Mouse (Mus musculus): ENCODE measurements at regions not wholly inside any gene's neighbourhood (a gene's known extent, or its start where the extent isn't known, plus 50 kb on each side); places are given as distances from the start of the nearest gene placed in this dataset.

GRCm38 (mm10) chr13:35229601-35230000 lies 202.7 kb upstream of the Eci2 start:
- no peaks in the 10 kb centered on the region for H3K36me3 ChIP-seq (replicated peaks; ENCODE audit: insufficient read depth, low read length)
- no peak overlapping the region for H3K4me2 ChIP-seq (ENCODE audit: low read depth, low read length)
- no peak overlapping the region for H3K4me3 ChIP-seq (ENCODE audit: low read depth, low read length)
- DNase-seq, result no peak
- ATAC-seq, result no peak
- no peaks in the 10 kb centered on the region for H3K4me1 ChIP-seq (ENCODE audit: insufficient read depth)
- WGBS (ENCODE audit: insufficient replicate concordance), result 46% methylated on average over 2 of the region's 2 CpGs
- no peaks in the 10 kb centered on the region for H3K27me3 ChIP-seq (ENCODE audit: insufficient read depth, low read length)
- no peak overlapping the region for H3K27ac ChIP-seq (ENCODE audit: low read depth)
- no peaks in the 10 kb centered on the region for H3K9me3 ChIP-seq (ENCODE audit: low read length)
- TF ChIP-seq EP300 (IDR thresholded peaks at IDR 0.05; ENCODE audit: low read depth), result no peak
- TF ChIP-seq CTCF (IDR thresholded peaks at IDR 0.05; ENCODE audit: low read depth), result no peak
- no peak overlapping the region for H3K9ac ChIP-seq (replicated peaks)

- H3K36me3 ChIP-seq (replicated peaks; ENCODE audit: insufficient read depth, low read length), result no peaks in the 10 kb centered on the region
- no peak overlapping the region for H3K9ac ChIP-seq (replicated peaks)
- no peaks in the 10 kb centered on the region for H3K27me3 ChIP-seq (ENCODE audit: insufficient read depth, low read length)
- ATAC-seq, result no peak
- no peak for DNase-seq
- no peaks in the 10 kb centered on the region for H3K4me1 ChIP-seq (ENCODE audit: insufficient read depth)
- H3K9me3 ChIP-seq (ENCODE audit: low read length), result no peaks in the 10 kb centered on the region
- H3K4me3 ChIP-seq (ENCODE audit: low read depth, low read length), result no peak overlapping the region
- H3K27ac ChIP-seq (ENCODE audit: low read depth), result no peak overlapping the region
- no peak for TF ChIP-seq EP300 (IDR thresholded peaks at IDR 0.05; ENCODE audit: low read depth)
- no peak for TF ChIP-seq CTCF (IDR thresholded peaks at IDR 0.05; ENCODE audit: low read depth)
- 78% methylated on average over 1 of the region's 1 CpGs for WGBS (ENCODE audit: insufficient replicate concordance)
- no peak overlapping the region for H3K4me2 ChIP-seq (ENCODE audit: low read depth, low read length)
Observed at GRCm38 (mm10) chr13:35233636-35234035, 206.7 kb upstream of the Eci2 start.

GRCm38 (mm10) chr13:35241443-35241842 lies 214.5 kb upstream of the Eci2 start:
- H3K27me3 ChIP-seq (ENCODE audit: insufficient read depth, low read length), result no peaks in the 10 kb centered on the region
- no peak overlapping the region for H3K4me2 ChIP-seq (ENCODE audit: low read depth, low read length)
- H3K36me3 ChIP-seq (replicated peaks; ENCODE audit: insufficient read depth, low read length), result no peaks in the 10 kb centered on the region
- ATAC-seq (no peak), DNase-seq (no peak)
- H3K4me3 ChIP-seq (ENCODE audit: low read depth, low read length), result no peak overlapping the region
- no peak overlapping the region for H3K27ac ChIP-seq (ENCODE audit: low read depth)
- H3K4me1 ChIP-seq (ENCODE audit: insufficient read depth), result no peaks in the 10 kb centered on the region
- H3K9ac ChIP-seq (replicated peaks), result no peak overlapping the region
- H3K9me3 ChIP-seq (ENCODE audit: low read length), result no peaks in the 10 kb centered on the region
- TF ChIP-seq CTCF (IDR thresholded peaks at IDR 0.05; ENCODE audit: low read depth) (no peak), EP300 (IDR thresholded peaks at IDR 0.05; ENCODE audit: low read depth) (no peak)
- 70% methylated on average over 2 of the region's 2 CpGs for WGBS (ENCODE audit: insufficient replicate concordance)

GRCm38 (mm10) chr13:35243946-35244345 lies 217.1 kb upstream of the Eci2 start:
- no peak overlapping the region for H3K27ac ChIP-seq (ENCODE audit: low read depth)
- H3K4me2 ChIP-seq (ENCODE audit: low read depth, low read length), result no peak overlapping the region
- ATAC-seq (no peak), DNase-seq (no peak)
- H3K4me3 ChIP-seq (ENCODE audit: low read depth, low read length), result no peak overlapping the region
- no peaks in the 10 kb centered on the region for H3K9me3 ChIP-seq (ENCODE audit: low read length)
- H3K36me3 ChIP-seq (replicated peaks; ENCODE audit: insufficient read depth, low read length), result no peaks in the 10 kb centered on the region
- TF ChIP-seq EP300 (IDR thresholded peaks at IDR 0.05; ENCODE audit: low read depth) (no peak), CTCF (IDR thresholded peaks at IDR 0.05; ENCODE audit: low read depth) (no peak)
- H3K27me3 ChIP-seq (ENCODE audit: insufficient read depth, low read length), result no peaks in the 10 kb centered on the region
- no peaks in the 10 kb centered on the region for H3K4me1 ChIP-seq (ENCODE audit: insufficient read depth)
- H3K9ac ChIP-seq (replicated peaks), result no peak overlapping the region

GRCm38 (mm10) chr13:35257386-35257785 lies 230.5 kb upstream of the Eci2 start:
- Histone ChIP-seq H3K4me2 (ENCODE audit: low read depth, low read length) (no peak overlapping the region), H3K36me3 (replicated peaks; ENCODE audit: insufficient read depth, low read length) (no peaks in the 10 kb centered on the region), H3K9ac (replicated peaks) (no peak overlapping the region), H3K9me3 (ENCODE audit: low read length) (no peaks in the 10 kb centered on the region), H3K4me3 (ENCODE audit: low read depth, low read length) (no peak overlapping the region), H3K4me1 (ENCODE audit: insufficient read depth) (no peaks in the 10 kb centered on the region), H3K27me3 (ENCODE audit: insufficient read depth, low read length) (no peaks in the 10 kb centered on the region), H3K27ac (ENCODE audit: low read depth) (no peak overlapping the region)
- DNase-seq (no peak), ATAC-seq (no peak)
- WGBS (ENCODE audit: insufficient replicate concordance), result 75% methylated on average over 2 of the region's 2 CpGs
- TF ChIP-seq CTCF (IDR thresholded peaks at IDR 0.05; ENCODE audit: low read depth) (no peak), EP300 (IDR thresholded peaks at IDR 0.05; ENCODE audit: low read depth) (no peak)

GRCm38 (mm10) chr13:35258720-35259119 lies 231.8 kb upstream of the Eci2 start:
- 72% methylated on average over 1 of the region's 1 CpGs for WGBS (ENCODE audit: insufficient replicate concordance)
- no peak overlapping the region for H3K4me3 ChIP-seq (ENCODE audit: low read depth, low read length)

GRCm38 (mm10) chr13:35283959-35284358 lies 257.1 kb upstream of the Eci2 start:
- no peak for TF ChIP-seq EP300 (IDR thresholded peaks at IDR 0.05; ENCODE audit: low read depth)
- TF ChIP-seq CTCF (IDR thresholded peaks at IDR 0.05; ENCODE audit: low read depth), result no peak
- Histone ChIP-seq H3K4me1 (ENCODE audit: insufficient read depth) (no peaks in the 10 kb centered on the region), H3K9ac (replicated peaks) (no peak overlapping the region), H3K27me3 (ENCODE audit: insufficient read depth, low read length) (no peaks in the 10 kb centered on the region), H3K27ac (ENCODE audit: low read depth) (no peak overlapping the region), H3K9me3 (ENCODE audit: low read length) (no peaks in the 10 kb centered on the region), H3K4me3 (ENCODE audit: low read depth, low read length) (no peak overlapping the region), H3K4me2 (ENCODE audit: low read depth, low read length) (no peak overlapping the region), H3K36me3 (replicated peaks; ENCODE audit: insufficient read depth, low read length) (no peaks in the 10 kb centered on the region)
- DNase-seq (no peak), ATAC-seq (no peak)
- WGBS (ENCODE audit: insufficient replicate concordance), result 76% methylated on average over 1 of the region's 1 CpGs

More at GRCm38 (mm10) chr13:35258720-35259119, 231.8 kb upstream of the Eci2 start:
- no peak overlapping the region for H3K27ac ChIP-seq (ENCODE audit: low read depth)
- no peaks in the 10 kb centered on the region for H3K9me3 ChIP-seq (ENCODE audit: low read length)
- H3K27me3 ChIP-seq (ENCODE audit: insufficient read depth, low read length), result no peaks in the 10 kb centered on the region
- no peaks in the 10 kb centered on the region for H3K4me1 ChIP-seq (ENCODE audit: insufficient read depth)
- H3K4me2 ChIP-seq (ENCODE audit: low read depth, low read length), result no peak overlapping the region
- H3K9ac ChIP-seq (replicated peaks), result no peak overlapping the region
- H3K36me3 ChIP-seq (replicated peaks; ENCODE audit: insufficient read depth, low read length), result no peaks in the 10 kb centered on the region
- ATAC-seq (no peak), DNase-seq (no peak)
- TF ChIP-seq CTCF (IDR thresholded peaks at IDR 0.05; ENCODE audit: low read depth) (no peak), EP300 (IDR thresholded peaks at IDR 0.05; ENCODE audit: low read depth) (no peak)
